Mouse (Mus musculus) NIH3T3 (cell line): ENCODE measurements at regions not wholly inside any gene's neighbourhood (a gene's known extent, or its start where the extent isn't known, plus 50 kb on each side); places are given as distances from the start of the nearest gene placed in this dataset.

Experiments
- DNase-seq: peaks from one replicate; pipeline ENCODE4 v3.0.0-alpha.2; 2012; ENCODE audit warnings: low read depth

DNA sequence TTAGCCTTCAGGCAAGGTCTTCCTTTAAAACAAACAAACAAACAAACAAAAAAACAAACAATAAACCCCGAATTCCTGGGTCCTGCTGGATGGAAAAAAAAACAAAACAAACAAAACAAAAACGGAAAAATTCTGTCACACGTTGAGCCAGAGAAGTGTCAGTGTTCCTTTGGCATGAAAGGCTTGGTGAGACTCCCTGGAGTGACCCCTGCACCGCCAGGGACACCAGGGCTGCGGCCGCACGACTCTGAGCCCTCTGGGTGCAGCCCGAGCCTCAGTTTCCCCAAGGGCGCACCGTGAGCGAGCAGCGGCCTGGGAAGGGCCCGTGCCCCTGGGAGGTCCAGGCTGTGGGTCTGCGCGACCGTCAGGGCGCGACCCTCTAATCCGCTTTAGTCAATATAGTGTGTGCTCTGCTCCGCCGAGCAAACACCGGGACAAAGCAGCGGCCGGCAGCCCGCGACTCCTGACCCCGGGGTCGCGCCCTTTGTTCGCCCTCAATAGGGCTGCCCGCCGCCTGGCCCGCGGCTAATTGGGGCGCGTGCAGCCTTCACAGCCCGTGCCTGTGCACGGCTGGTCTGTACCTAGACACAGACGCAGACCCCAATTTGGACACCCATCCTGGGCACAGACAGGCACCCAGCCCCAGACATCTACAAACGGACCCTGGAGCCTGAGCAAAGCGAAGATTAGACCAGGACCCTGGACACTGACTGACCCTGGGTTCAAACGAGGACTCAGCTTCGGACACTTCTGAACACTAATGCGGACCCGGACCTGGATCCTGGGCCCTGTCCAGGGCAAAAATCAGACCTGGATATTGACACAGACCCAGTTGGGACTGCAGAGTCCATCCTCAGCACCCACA, 74.0 kb upstream of the Ppara start:
- DNase-seq: no peak

- no peak for DNase-seq
Measured at GRCm38 (mm10) chr15:85661393-85661690, 73.4 kb upstream of the Ppara start.

DNA sequence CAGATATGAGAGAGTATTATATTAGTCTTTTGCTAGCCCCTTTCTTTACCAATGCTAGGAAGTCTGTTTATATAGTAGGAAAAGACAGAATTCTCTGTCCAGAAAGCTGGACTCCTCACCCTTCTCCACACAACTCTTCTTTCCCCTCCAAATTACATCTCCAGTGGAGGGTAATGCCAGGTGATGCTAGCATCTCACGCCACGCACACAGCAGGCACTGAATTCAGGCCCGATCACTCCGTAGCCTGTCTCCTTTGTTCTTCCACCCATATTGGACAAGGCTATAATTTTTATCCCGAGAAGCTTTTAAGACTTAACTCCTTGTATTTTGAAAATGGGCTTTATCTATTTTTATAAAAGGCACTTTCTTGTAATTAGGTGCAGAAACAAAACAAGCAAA, 73.0 kb upstream of the Ppara start:
- DNase-seq: no peak

DNA sequence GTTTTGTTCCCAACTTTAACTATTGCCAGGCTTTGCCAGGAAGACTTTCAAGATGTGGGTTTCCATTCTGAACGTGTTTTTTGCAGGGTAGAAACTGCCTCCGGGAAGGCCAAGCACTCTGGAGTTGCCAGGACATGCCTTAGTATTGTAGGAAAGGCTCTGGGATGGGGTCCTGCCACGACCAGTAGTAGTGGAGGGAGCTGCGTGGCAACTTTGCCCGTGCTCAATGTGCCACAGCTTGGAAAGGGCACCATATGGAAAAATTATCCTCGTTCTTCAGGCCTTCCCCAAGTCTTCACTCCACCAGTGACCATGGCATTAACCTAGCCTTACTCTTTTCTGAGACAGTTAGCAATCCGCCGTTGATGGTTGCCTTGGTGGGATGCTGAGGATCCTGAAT, 72.5 kb upstream of the Ppara start:
- DNase-seq: no peak

- DNase-seq: no peak
Measured at GRCm38 (mm10) chr15:85662673-85663072, 72.1 kb upstream of the Ppara start.

GRCm38 (mm10) chr15:85663757-85664431, 70.9 kb upstream of the Ppara start:
- no peak for DNase-seq

- DNase-seq: peak; percentile 67
Measured at GRCm38 (mm10) chr15:85664432-85664828, 70.4 kb upstream of the Ppara start.

DNA sequence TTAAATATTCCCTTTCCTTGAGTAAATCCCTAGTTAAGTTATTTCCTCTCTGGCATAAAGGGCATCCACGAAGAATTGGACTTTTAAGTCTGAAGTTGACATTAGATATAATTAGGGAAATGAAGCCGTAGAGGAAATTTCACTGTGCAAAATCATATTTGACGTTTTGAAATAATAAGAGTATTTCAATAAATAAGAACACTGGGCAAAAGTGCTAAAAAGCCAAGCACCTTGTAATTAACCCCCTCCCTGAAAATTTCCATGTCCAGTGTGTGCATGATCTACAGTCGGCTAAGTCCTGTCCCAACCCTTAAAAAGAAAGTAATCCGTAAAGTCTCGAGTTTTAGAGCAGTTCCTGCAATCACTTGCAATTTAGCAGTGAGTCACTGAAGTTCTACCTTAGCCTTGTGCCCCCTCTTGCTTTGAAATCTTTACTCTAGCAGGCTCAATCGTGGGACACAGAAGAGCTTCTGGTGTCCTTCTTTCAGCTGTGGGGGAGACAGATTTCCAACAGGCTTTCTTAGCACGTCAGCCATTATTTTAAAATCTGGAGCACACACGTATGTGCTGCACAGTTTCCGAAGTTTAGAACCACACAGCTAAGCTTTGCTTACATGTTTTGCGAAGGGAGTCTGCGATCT, 69.5 kb upstream of the Ppara start:
- peak; percentile 70 for DNase-seq

- DNase-seq: peak; percentile 66
Measured at GRCm38 (mm10) chr15:85666496-85666895, 68.3 kb upstream of the Ppara start.

- DNase-seq: peak; percentile 79
Measured at GRCm38 (mm10) chr15:85667381-85667791, 67.4 kb upstream of the Ppara start.

DNA sequence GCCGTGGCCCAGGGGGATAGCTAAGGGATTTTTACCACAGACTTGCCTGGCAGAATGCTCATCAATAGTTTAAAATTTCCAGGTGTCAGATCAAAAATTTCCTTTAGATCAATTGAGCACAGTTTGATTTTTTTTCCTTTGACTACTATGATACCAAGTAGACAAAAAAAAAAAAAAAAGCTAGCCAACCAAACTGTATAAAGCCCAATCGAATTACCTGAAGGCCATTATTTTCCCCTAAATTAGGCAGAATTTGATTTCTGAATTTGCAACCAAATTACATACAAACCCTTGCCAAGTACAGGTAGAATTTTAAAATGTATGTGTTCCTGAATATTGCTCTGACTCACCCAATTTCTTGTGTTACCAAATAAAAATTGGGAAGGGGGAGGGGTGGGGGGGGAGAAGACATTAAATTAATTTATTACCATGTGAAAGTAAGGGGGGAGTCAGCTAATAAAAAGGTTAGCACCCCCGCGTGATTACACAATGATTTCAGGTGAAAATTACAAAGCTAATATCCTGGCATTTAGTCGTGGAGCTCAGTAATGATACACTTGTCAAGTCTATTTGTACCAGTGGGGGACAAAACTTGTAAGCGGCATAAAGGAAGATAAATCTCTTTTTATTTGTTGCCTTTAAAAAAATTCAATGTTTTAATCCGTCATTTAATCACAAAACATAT, 66.7 kb upstream of the Ppara start:
- peak; percentile 59 for DNase-seq

DNA sequence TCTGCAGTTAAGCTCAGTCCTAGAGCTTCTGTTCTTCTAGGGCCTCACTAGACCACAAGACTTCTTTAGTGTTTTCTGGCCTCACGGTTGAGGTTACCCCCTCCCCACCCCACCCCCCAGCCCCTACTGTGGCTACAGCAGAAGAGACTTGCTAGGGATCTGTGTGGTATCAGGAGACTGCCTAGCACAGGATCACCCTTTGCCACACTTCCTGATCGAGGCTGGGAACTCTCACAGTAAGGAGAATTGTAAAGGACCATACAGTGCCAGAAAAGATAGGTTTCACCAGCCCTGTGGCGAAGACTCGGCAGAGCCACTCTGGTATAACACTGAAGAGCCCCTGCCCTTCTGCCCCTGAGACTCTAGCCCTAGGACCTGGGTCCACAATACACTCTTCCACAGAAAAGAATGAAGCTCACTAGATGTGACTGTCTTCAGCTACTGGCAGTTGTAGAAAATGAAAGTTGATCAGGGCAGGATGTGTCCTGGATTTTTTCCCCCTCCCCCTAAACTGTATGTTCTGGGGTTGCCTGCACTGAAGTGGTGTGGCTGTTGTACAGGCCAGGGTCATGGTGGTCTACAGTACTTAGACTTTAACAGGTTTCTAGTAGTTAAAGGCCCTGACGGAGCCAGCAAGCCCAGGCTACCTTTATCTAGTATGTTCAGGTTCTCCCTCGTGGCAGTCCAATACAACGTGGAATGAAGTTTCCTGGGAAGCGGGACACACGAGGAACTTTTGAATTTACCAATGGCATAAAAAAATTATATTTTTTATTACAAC, 65.7 kb upstream of the Ppara start:
- peak; percentile 59 for DNase-seq

DNA sequence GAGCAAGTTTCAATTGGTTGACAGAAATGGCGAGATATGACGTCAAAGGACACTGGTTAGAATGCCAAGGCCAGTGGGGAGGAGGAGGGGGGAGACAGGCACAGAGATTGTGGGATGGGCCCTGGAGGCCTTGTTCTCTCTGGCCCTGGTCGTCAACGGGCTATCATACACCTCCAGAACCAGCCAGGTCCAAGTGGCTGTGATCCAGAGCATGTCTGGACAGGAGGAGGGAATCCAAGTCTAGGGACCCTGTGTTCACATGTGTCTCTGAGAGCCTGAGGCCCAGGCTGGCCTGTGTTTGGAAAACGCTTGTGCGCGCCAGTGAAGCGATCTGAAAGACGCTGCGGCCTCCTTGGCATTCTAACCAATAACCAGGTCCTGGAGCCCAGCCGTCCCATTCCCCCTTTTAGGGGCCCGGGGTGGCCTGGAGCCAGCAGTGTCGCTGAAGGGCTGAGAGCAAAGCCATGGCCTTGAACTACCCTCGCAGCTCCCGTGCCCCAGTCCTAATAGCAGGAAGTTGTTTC, 65.1 kb upstream of the Ppara start:
- DNase-seq: peak; percentile 97

DNA sequence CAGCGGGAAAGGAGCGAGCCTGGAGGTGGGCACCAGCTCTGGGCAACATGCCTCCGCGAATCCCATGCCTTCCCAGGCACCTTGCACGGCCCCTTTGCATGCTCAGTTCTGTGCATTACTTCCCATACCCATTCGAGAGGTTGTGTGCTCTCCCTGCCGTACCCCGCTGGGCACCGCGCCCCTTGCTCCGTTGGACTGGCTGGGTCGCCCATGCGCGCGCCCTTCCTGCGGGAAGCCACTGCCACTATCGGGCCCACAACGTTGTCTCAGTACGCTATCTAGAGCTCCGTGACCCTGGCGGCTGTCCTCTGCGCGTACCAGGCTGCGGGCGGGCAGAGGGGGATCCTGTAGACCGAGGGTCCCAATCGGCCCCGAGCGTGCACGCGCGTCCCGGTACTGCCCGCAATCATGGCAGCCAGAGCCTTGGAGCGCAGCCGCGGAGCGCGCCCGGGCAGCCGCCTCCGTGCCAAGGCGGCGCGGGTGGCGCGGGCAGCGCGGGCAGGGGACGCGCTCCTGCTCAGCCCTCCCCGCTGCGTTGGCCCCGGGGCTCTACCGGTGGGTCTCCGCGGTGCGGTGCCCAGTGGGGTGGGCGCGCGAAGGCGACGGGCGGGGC, 64.5 kb upstream of the Ppara start:
- DNase-seq: no peak

GRCm38 (mm10) chr15:85670789-85671700, 63.7 kb upstream of the Ppara start:
- DNase-seq: peak; percentile 96

- DNase-seq: peak; percentile 67
Measured at GRCm38 (mm10) chr15:85671701-85672191, 63.0 kb upstream of the Ppara start.

GRCm38 (mm10) chr15:85672376-85672775, 62.4 kb upstream of the Ppara start:
- DNase-seq: no peak

- DNase-seq: peak; percentile 56
Measured at GRCm38 (mm10) chr15:85672931-85673330, 61.9 kb upstream of the Ppara start.

DNA sequence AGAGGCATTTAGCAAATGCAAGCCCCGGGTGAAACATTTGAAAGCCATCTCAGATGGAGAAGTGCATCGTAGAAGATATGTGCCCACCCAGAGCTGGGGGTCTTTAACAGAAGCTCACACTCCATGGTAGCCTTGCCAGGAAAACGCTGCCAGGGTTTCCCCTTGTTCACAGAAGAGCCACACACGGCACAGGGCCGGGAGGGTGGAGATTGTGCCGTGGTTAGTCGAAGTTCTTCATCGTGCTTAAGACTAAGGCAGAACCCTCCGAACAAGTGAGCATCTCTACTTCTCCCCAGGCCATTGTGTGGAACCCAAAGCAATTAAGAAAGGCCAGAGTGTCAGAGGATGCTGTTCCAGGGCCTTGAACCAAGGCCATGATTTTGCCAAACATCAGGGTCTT, 61.3 kb upstream of the Ppara start:
- DNase-seq: peak; percentile 45
